Mouse (Mus musculus): Measurements from ENCODE around the gene Dph5.

DNA sequence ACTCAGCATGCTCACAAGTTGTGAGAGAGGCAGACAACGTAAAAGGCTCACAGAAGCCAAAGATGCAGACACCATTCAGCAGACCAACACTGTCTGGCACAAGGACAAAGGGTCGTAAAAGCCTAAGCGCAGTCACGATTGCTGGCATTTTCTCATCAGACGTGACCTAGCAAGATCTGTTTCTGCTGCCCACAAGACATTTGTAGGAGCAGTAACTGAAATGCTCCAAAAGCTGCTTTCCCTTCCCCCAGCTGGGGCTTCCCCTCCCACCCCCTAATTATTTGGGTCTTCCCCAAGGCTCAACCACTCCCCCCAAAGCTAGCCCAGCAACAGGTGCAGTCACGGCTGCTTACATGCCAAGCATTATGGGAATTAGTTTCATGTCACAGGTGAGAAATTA is 12.1 kb upstream of the Dph5 start:
- TF ChIP-seq MAFK (IDR thresholded peaks at IDR 0.05; ENCODE audit: insufficient read depth, low read depth, low read length) (no peak), ZNF384 (IDR thresholded peaks at IDR 0.05; ENCODE audit: low read depth, low read length) (no peak), HCFC1 (IDR thresholded peaks at IDR 0.05; ENCODE audit: borderline replicate concordance, insufficient read depth, low read length) (no peak), ZC3H11A (IDR thresholded peaks at IDR 0.05; ENCODE audit: borderline replicate concordance, low read depth, low read length) (no peak), CHD2 (IDR thresholded peaks at IDR 0.05; ENCODE audit: low read depth, low read length) (no peak)
